Mouse (Mus musculus): ENCODE data around the gene Shroom3.

DNA sequence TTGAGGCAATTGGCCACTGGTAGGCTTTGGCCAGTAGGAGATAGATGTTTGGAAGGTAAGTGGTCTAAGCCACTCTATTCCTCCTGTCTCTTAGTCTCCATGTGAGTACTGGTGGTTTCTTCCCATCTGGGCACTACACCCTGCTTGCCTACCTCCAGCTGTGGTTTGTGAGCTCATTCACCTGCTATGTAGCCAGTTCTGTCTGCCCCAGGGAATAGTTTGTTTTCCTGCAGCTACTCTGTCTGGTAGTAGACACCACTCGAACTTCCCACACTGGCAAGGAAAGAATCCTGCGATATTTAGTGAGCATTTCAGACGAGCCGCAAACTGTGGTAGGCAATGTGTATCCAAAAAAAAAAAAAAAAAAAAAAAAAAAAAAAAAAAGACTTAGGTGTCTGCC, 68.3 kb downstream of the Shroom3 start:
- TF ChIP-seq CTCF (conservative IDR thresholded peaks at IDR 0.05; ENCODE audit: insufficient read depth, insufficient read length, low read depth, low read length) (no peak), POLR2A (IDR thresholded peaks at IDR 0.05; ENCODE audit: low read depth, low read length) (no peak)

Data from kidney, adult 2 months (tissue).